ENCODE assay signal across 12 mouse cellular contexts in the genomic region with DNA sequence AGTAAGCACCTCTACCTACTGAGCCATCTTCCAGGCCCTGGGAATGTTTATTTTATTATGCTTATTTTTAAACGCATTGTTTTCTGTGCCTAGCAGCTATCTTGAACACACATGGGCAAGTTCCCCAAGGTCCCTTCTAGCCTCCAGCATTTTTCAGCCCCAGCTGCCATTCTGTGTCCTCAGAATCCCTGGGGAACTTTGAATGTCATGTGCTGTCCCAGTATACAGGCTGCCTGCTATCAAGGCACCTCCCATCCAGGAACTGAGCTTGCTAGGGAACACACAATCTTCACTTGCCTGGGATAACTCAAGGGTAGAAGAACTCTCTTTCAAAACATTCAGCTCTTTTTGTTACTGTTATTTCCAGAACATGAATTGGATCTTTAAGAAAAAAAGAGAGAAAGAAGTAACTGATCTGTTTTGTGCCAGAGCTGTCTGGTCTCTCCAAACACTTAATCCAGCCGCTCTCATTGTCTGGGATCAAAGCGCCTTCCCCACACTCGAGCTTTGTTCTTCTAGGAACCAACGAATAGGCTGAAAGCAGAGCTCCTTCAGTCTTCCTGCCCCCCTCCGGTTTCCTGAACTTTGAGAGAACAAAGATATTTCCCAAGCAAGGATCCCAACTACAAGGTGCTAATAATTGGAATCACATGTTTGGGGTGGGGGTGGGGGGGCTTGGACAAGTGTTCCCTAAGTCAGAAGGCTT.
DNase-seq lines count a peak whose midpoint lies in the region; ATAC-seq lines count a peak whose summit lies in the region.
"Had no signal": no experiment of that assay in that cellular context is flagged by ENCODE, and none has a peak within 500 bp of the region (broad histone marks: within the 10 kb centered on the region; RNA-seq: fewer than 3 reads in every experiment).

No protein-coding gene starts in this region.

- H3K36me3 ChIP-seq in hindbrain, embryonic 12.5 days: no peaks in the 10 kb centered on the region
- H3K36me3 ChIP-seq in hindbrain, embryonic 16.5 days (ENCODE audit: control insufficient read depth, insufficient read depth, low read length): no peaks in the 10 kb centered on the region
- no peaks in the 10 kb centered on the region for H3K36me3 ChIP-seq in limb, embryonic 13.5 days

- WGBS in hindbrain, embryonic 12.5 days: 10% methylated on average over 6 of the region's 6 CpGs
- WGBS in hindbrain, embryonic 16.5 days: 13% methylated on average over 6 of the region's 6 CpGs
- WGBS in limb, embryonic 13.5 days: 18% methylated on average over 6 of the region's 6 CpGs

- H3K9ac ChIP-seq in hindbrain, embryonic 12.5 days: no peak overlapping the region
- H3K9ac ChIP-seq in hindbrain, embryonic 16.5 days (ENCODE audit: low read depth, low read length): no peak overlapping the region
- H3K9ac ChIP-seq in limb, embryonic 13.5 days: no peak overlapping the region

- 0 out of 2 replicates have a peak overlapping the region, but pooled peaks have one; percentile 30 for H3K27ac ChIP-seq in hindbrain, embryonic 12.5 days
- H3K27ac ChIP-seq in hindbrain, embryonic 16.5 days (ENCODE audit: low read depth, low read length): no peak overlapping the region
- H3K27ac ChIP-seq in limb, embryonic 13.5 days: peak overlapping the region; percentile 33

- no peak overlapping the region for H3K4me3 ChIP-seq in hindbrain, embryonic 12.5 days
- no peak overlapping the region for H3K4me3 ChIP-seq in hindbrain, embryonic 16.5 days (ENCODE audit: low read length)
- H3K4me3 ChIP-seq in limb, embryonic 13.5 days: no peak overlapping the region

- DNase-seq in NIH3T3 (ENCODE audit: low read depth): peak; percentile 33
- DNase-seq in embryo, embryonic 11 days: peak; percentile 61
- DNase-seq in right cerebral cortex, adult 18-20 months: no peak
- DNase-seq in layer of hippocampus, adult 11-12 months (ENCODE audit: low spot score): no peak
- DNase-seq: layer of hippocampus, postnatal 36 days; thymus, adult 2 months had no signal

- no peak overlapping the region for H3K4me2 ChIP-seq in hindbrain, embryonic 12.5 days (replicated peaks)
- H3K4me2 ChIP-seq in hindbrain, embryonic 16.5 days (ENCODE audit: low read length): no peak overlapping the region
- no peak overlapping the region for H3K4me2 ChIP-seq in limb, embryonic 13.5 days (replicated peaks)

- peak; percentile 63; the same call in 1 of the 2 replicates for ATAC-seq in hindbrain, embryonic 12.5 days (ENCODE audit: low FRiP score)
- no peak for ATAC-seq in hindbrain, embryonic 16.5 days
- no peak for ATAC-seq in limb, embryonic 13.5 days (ENCODE audit: low FRiP score, low read depth)
- ATAC-seq in activated CD4-positive, CD25-positive, alpha-beta regulatory T cell, adult 4 months: no peak
- ATAC-seq: CD4-positive, CD25-positive, alpha-beta regulatory T cell, adult 4 months; intestine, embryonic 16.5 days had no signal

- no peaks in the 10 kb centered on the region for H3K27me3 ChIP-seq in hindbrain, embryonic 12.5 days
- H3K27me3 ChIP-seq in hindbrain, embryonic 16.5 days (replicated peaks; ENCODE audit: control insufficient read depth, insufficient read depth, low read length): no peaks in the 10 kb centered on the region
- no peaks in the 10 kb centered on the region for H3K27me3 ChIP-seq in limb, embryonic 13.5 days

- H3K9me3 ChIP-seq in hindbrain, embryonic 12.5 days (replicated peaks): no peaks in the 10 kb centered on the region
- H3K9me3 ChIP-seq in hindbrain, embryonic 16.5 days (ENCODE audit: control insufficient read depth, low read length): no peaks in the 10 kb centered on the region
- H3K9me3 ChIP-seq in limb, embryonic 13.5 days: no peaks in the 10 kb centered on the region

- peaks cover 13% of the 10 kb centered on the region for H3K4me1 ChIP-seq in hindbrain, embryonic 12.5 days
- H3K4me1 ChIP-seq in hindbrain, embryonic 16.5 days (ENCODE audit: control insufficient read depth, insufficient read depth, low read depth, low read length): no peaks in the 10 kb centered on the region
- H3K4me1 ChIP-seq in limb, embryonic 13.5 days: peaks cover 20% of the 10 kb centered on the region; the same call in 1 of the 2 replicates

Comparison
In these comparisons a context has a peak if more than half of its experiments do, and no peak if none do; other contexts are left out.
1. DNase-seq: peak in NIH3T3 (single experiment) and embryo, embryonic 11 days (single experiment); none in right cerebral cortex, adult 18-20 months (single experiment) and layer of hippocampus, adult 11-12 months (single experiment).